9 mouse cellular contexts compared by ENCODE assay signal in genomic region chr2:33355558-33355957, GRCm38 (mm10). TPM values are rescaled to one million over a fixed set of nuclear protein-coding genes. Genes with fewer than 3 reads are reported as not detected.
DNase-seq lines count a peak whose midpoint lies in the region; ATAC-seq and TF ChIP-seq lines count a peak whose summit lies in the region.
"Had no signal": no experiment of that assay in that cellular context is flagged by ENCODE, and none has a peak within 500 bp of the region (broad histone marks: within the 10 kb centered on the region; RNA-seq: fewer than 3 reads in every experiment).

No protein-coding gene starts in this region.

- no peaks in the 10 kb centered on the region for H3K36me3 ChIP-seq in heart, embryonic 11.5 days (ENCODE audit: control insufficient read depth, insufficient read depth, low read length)
- H3K36me3 ChIP-seq in forebrain, embryonic 14.5 days (ENCODE audit: control insufficient read depth, insufficient read depth, low read length) = no peaks in the 10 kb centered on the region
- no peaks in the 10 kb centered on the region for H3K36me3 ChIP-seq in thymus, adult 2 months (ENCODE audit: control insufficient read depth, insufficient read depth, low read length)
- H3K36me3 ChIP-seq: midbrain, embryonic 12.5 days had no signal

- 92% methylated on average over 6 of the region's 6 CpGs for WGBS in heart, embryonic 11.5 days (ENCODE audit: insufficient replicate concordance)
- WGBS in forebrain, embryonic 14.5 days = 39% methylated on average over 6 of the region's 6 CpGs
- 97% methylated on average over 6 of the region's 6 CpGs for WGBS in thymus, adult 2 months

- H3K27ac ChIP-seq in heart, embryonic 11.5 days (ENCODE audit: low read depth, low read length) = no peak overlapping the region
- H3K27ac ChIP-seq in forebrain, embryonic 14.5 days (ENCODE audit: low read depth, low read length) = peak overlapping the region; percentile 71; the same call in 1 of the 2 replicates
- H3K27ac ChIP-seq in layer of hippocampus, adult 2 months = peak overlapping the region; percentile 78
- no peak overlapping the region for H3K27ac ChIP-seq in thymus, adult 2 months (ENCODE audit: control insufficient read depth, insufficient read depth, low read length)
- H3K27ac ChIP-seq: midbrain, embryonic 12.5 days had no signal

- H3K4me1 ChIP-seq in heart, embryonic 11.5 days (ENCODE audit: control insufficient read depth, insufficient read depth, low read length) = no peaks in the 10 kb centered on the region
- H3K4me1 ChIP-seq in forebrain, embryonic 14.5 days (ENCODE audit: control insufficient read depth, insufficient read depth, low read length) = peaks cover 26% of the 10 kb centered on the region
- no peaks in the 10 kb centered on the region; the same call in 1 of the 2 replicates for H3K4me1 ChIP-seq in thymus, adult 2 months (replicated peaks; ENCODE audit: control insufficient read depth, insufficient read depth, low read length)

- TF ChIP-seq POLR2A in thymus, adult 2 months (IDR thresholded peaks at IDR 0.05; ENCODE audit: control insufficient read depth, extremely low read depth, insufficient read depth, low read length, poor library complexity) = no peak

- H3K27me3 ChIP-seq in heart, embryonic 11.5 days (ENCODE audit: control insufficient read depth, insufficient read depth, low read length) = peaks cover 3% of the 10 kb centered on the region; the same call in 1 of the 2 replicates
- H3K27me3 ChIP-seq in forebrain, embryonic 14.5 days (replicated peaks; ENCODE audit: control insufficient read depth, insufficient read depth, low read length) = no peaks in the 10 kb centered on the region
- no peaks in the 10 kb centered on the region for H3K27me3 ChIP-seq in thymus, adult 2 months (ENCODE audit: control insufficient read depth, insufficient read depth, low read length)
- H3K27me3 ChIP-seq: midbrain, embryonic 12.5 days had no signal

- H3K9me3 ChIP-seq in heart, embryonic 11.5 days (replicated peaks; ENCODE audit: control insufficient read depth, low read length) = no peaks in the 10 kb centered on the region
- no peaks in the 10 kb centered on the region for H3K9me3 ChIP-seq in forebrain, embryonic 14.5 days (replicated peaks; ENCODE audit: control insufficient read depth, low read length)
- H3K9me3 ChIP-seq: midbrain, embryonic 12.5 days had no signal

- TF ChIP-seq CTCF in layer of hippocampus, adult 2 months (conservative IDR thresholded peaks at IDR 0.05) = no peak
- TF ChIP-seq CTCF in thymus, adult 2 months (IDR thresholded peaks at IDR 0.05; ENCODE audit: borderline replicate concordance, control insufficient read depth, extremely low read depth, insufficient read depth, low read length, poor library complexity) = no peak

- H3K4me2 ChIP-seq in heart, embryonic 11.5 days = no peak overlapping the region
- H3K4me2 ChIP-seq in forebrain, embryonic 14.5 days (ENCODE audit: low read length) = peak overlapping the region; percentile 8; the same call in 1 of the 2 replicates
- H3K4me2 ChIP-seq: midbrain, embryonic 12.5 days had no signal

- no peak overlapping the region for H3K4me3 ChIP-seq in heart, embryonic 11.5 days (ENCODE audit: low read depth, low read length)
- no peak overlapping the region for H3K4me3 ChIP-seq in forebrain, embryonic 14.5 days (ENCODE audit: low read depth, low read length)
- H3K4me3 ChIP-seq in layer of hippocampus, adult 2 months = no peak overlapping the region
- H3K4me3 ChIP-seq in thymus, adult 2 months (ENCODE audit: control insufficient read depth, insufficient read depth, low read length) = no peak overlapping the region
- H3K4me3 ChIP-seq: midbrain, embryonic 12.5 days had no signal

- no peak for ATAC-seq in heart, embryonic 11.5 days (replicated peaks; ENCODE audit: insufficient number of reproducible peaks, low FRiP score, low TSS enrichment)
- ATAC-seq in forebrain, embryonic 14.5 days = peak; percentile 95

- H3K9ac ChIP-seq in heart, embryonic 11.5 days (ENCODE audit: low read depth, low read length) = no peak overlapping the region
- no peak overlapping the region for H3K9ac ChIP-seq in forebrain, embryonic 14.5 days (ENCODE audit: low read length)
- H3K9ac ChIP-seq: midbrain, embryonic 12.5 days had no signal

- DNase-seq in heart, adult 18-20 months = peak; percentile 61 to 69
- peak; percentile 29 for DNase-seq in adrenal gland, adult 8-10 months
- peak; percentile 96 for DNase-seq in forebrain, embryonic 14.5 days (ENCODE audit: low spot score)
- DNase-seq in layer of hippocampus, adult 2 months (ENCODE audit: low spot score in 2 of 2) = peak; percentile 90 to 91
- DNase-seq in right cerebral cortex, adult 2 months (ENCODE audit: low spot score in 2 of 2) = peak; percentile 64 to 73
- DNase-seq in spleen, postnatal 36 days (ENCODE audit: low spot score in 2 of 2) = no peak
- DNase-seq in thymus, adult 2 months = no peak

RNA-seq across cellular contexts. Expression of gene Ralgps1, which starts 15.7 kb away (rescaled TPM):
- total RNA-seq in heart, adult 18-20 months (2021) = 1 to 10 TPM; 6.6 to 7.3 TPM
- polyA plus RNA-seq in heart, embryonic 11.5 days (2014; fragmentation: Nextera tagmentation; extraction: Ambion mirVana) = 6.5 and 6.6 TPM in 2 replicates
- total RNA-seq in adrenal gland, adult 8-10 months (2022) = 10 to 100 TPM in 1 of 4 experiments, 1 to 10 TPM in 3; 4.2 to 12.7 (median 8.0) TPM
- polyA plus RNA-seq in forebrain, embryonic 14.5 days (2014; fragmentation: Nextera tagmentation; extraction: Ambion mirVana) = 32.6 and 40.2 TPM in 2 replicates
- total RNA-seq in layer of hippocampus, adult 2 months (2021) = 10 to 100 TPM; 68.2 TPM
- 18.8 and 20.4 TPM in 2 replicates for polyA plus RNA-seq in thymus, adult 2 months (2012; rRNA removed)

Comparison
In these comparisons a context has a peak if more than half of its experiments do, and no peak if none do; other contexts are left out.
1. DNase-seq: peak in heart, adult 18-20 months (2 of 2), adrenal gland, adult 8-10 months (single experiment), forebrain, embryonic 14.5 days (single experiment), layer of hippocampus, adult 2 months (2 of 2) and right cerebral cortex, adult 2 months (2 of 2); none in spleen, postnatal 36 days (0 of 2) and thymus, adult 2 months (single experiment).
2. H3K27ac ChIP-seq: peak in forebrain, embryonic 14.5 days (single experiment) and layer of hippocampus, adult 2 months (single experiment); none in heart, embryonic 11.5 days (single experiment) and thymus, adult 2 months (single experiment).
3. RNA of gene Ralgps1, which starts 15.7 kb away (total RNA-seq): 68.2 TPM in layer of hippocampus, adult 2 months; 4.2 to 12.7 TPM in adrenal gland, adult 8-10 months and 6.6 to 7.3 TPM in heart, adult 18-20 months; every median in the first group is over 4 times any median in the second.